Mouse (Mus musculus): Measurements from ENCODE around the gene Adprm.
"Not testable (repeated sequence)": the region's sequence is repeated elsewhere in the genome, so short reads cannot be mapped to it uniquely, and the experiment has no call there.

Adprm gene

DNA sequence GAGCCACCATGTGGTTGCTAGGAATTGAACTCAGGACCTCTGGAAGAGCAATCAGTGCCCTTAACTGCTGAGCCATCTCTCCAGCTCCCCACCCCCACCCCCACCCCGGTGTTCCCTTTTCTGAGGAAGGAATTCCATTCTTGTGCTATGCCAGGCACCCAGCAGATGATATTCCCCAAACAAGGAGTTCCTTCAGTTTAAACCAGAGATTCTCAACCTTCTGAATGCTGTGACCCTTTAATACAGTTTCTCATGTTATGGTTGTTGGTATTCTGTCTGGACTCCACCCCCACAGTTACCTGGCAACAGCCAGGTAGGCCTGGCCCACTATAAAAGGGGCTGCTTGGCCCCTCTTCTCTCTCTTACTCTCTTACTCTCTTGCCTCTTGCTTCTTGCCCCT is 29.2 kb downstream of the Adprm start:
- DNase-seq (ENCODE audit: low spot score) = not testable (repeated sequence)

DNA sequence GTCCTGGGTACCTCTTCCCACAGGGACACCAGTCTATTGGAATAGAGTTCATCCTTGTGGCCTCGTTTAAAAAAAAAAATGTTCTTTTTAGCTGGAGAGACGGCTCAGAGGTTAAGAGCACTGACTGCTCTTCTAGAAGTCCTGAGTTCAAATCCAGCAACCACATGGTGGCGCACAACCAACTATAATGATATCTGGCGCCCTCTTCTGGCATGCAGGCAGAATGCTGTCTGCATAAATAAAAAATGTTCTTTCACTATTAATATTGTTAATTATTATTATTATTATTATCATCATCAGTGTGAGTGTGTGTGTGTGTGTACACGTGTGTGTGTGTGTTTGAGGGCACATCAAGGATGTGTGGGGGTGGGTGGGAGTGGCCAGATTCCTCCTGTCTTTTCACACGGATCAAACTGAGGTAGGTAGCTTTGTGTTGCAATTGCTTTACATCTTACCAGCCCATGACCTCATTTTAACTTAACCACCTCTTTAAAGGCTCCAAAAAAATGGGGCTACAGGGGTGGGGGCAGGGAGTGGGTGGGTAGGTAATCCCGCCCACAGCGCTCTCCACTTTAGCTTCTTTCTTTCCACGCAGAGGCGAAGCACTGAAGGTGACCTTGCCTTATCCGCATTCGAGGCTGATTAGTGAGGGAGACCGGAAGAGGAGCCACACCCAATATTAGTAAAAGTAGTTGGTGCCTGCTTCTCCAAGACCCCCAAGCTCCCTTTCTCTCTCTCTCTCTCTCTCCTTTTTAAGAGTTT is 29.9 kb downstream of the Adprm start:
- no peak for DNase-seq (ENCODE audit: low spot score)

DNA sequence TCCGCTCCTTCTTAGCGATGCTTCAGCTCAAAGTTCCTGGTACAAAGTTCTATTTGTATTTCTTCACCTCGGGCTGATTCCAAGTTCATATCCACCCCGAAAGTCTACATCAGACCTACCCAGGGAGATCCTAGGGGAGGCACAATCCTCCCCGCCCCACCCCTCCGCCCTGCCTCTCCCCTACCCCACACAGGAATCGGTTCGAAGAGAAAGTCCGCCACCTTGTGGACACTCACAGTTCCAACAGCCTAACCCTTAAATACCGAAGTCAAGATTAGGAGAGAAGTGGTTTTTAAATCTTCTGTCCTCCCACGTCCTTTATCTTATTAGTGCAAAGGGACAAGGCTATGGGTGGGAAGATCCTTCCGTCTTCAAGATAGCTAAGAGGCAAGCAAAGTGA is 31.4 kb downstream of the Adprm start:
- DNase-seq (ENCODE audit: low spot score) = peak; percentile 62

DNA sequence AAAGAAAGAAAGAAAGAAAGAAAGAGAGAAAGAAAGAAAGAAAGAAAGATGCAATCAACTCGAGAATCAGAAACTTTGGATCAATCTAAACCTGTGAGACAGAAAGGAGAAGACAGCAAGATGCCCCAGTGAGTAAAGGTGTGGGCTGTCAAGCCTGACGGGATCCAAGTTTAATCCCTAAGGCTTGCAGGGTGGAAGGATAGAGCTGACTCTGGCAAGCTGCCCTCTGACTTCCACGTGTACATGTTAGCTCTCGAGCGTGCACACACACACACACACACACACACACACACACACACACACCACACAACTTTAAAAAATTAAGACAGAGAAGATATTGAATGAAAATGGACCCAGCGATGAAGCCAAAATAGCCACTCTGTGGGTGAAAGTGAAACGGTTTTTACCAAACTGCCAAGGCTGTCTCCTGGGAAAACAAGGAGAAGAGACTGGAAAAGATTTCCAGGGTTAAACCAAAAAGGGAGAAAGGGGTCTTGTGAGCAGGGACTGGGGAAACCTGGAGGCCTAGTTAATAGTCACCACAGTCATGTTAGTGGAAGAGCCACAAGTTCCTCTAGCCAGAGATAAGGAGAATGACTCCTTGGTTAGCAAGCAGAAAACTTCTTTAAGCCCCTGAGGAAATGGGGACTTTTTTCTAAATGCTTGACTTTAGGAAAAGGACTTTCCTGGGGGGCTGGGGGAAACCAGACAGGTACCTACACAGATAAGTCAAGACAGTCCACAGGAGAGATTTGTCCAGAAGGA is 32.5 kb downstream of the Adprm start:
- DNase-seq (ENCODE audit: low spot score) = no peak

DNA sequence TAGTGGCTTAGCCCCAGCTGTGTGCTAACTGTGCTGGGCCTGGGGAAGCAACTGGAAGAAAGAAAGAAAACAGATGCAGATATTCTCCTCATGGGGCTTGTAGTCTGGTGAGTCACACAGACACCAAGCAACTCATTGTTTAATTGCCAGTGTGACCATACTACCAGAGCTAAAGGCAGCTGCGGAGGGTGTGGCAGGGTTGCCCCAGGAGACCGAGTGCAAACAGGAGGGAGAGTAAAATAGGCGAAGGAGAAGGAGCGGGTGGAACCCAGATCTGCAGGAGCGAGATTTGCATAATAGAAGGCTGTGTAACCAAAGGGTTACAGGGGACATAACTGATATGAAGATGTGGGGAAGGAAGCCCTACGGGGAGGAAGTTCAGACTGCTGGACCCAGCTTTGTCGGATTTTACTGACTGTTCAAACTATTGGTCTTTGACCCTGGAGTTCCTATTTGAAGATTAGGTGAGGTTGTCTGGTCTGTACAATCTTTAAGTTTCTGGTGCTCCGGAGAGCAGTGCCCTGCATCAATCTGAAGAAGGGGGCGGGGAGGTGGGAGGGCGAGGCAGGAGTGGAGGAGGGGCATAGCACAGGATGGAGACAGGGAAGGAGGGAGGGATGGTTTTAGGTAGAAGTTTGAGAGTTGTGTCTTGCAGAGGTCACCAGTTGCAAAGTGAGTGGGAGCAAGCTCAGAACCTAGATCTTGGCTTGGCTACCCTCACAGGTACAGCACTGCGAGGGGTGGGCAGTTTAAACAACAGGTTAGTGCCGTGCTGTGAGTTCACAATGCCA is 34.4 kb downstream of the Adprm start:
- no peak for DNase-seq (ENCODE audit: low spot score)

DNA sequence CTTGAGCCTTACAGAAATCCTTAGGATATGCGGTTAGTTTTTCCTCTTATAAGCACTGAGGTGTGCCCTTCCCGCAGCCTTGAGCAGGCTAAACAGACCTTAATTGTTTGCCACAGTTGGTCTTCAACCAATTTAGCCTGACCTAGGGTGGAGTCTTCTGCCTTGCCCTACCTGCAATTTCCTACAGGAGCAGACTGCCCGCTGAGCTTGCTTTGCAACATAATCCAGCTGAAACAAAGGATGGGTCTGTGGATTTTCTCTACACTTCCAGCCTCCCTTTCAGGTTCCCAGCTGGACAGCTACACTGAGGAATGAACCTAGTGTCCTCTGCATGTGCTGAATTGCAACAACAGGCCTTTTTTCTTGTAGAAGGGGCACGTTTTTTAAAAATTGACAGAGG is 40.8 kb downstream of the Adprm start:
- no peak for DNase-seq (ENCODE audit: low spot score)

DNA sequence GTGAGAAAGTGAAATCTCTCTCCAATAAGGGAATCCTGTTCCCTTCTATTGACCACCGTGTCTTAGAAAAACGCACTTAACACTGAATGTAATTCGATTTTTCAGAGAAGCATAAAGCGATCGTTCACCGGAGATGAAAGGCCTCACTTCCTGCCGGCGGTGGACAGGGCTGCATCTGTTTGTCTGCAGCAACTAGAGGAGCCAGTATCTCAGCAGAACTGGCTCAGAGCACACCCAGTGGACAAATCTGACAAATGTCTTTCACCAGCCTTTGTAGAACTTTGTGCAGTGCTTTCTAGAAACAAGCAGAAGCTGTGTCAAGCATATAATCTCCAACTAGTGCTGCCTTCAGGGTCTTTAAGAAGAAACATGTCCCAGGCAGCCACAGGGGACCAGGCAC is 42.0 kb downstream of the Adprm start:
- DNase-seq (ENCODE audit: low spot score) = no peak

DNA sequence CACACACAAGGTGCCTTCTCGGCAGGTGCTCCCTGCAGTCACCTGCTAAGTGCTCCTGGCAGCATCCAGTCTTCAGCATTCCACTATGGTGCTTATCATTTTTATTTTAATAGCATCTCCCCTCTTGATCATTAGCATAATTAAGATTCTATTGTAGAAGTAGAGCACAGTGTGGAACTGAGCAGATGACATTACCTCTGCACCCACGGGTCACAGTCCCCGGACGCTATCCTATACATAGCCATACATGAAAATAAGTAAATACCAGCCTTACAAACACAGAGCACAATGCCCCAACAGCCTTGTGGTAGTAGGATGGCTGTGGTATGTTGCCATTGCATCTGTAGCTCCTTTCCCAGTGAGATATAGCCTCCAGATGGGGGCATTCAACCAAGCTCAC is 43.9 kb downstream of the Adprm start:
- DNase-seq (ENCODE audit: low spot score) = no peak

DNA sequence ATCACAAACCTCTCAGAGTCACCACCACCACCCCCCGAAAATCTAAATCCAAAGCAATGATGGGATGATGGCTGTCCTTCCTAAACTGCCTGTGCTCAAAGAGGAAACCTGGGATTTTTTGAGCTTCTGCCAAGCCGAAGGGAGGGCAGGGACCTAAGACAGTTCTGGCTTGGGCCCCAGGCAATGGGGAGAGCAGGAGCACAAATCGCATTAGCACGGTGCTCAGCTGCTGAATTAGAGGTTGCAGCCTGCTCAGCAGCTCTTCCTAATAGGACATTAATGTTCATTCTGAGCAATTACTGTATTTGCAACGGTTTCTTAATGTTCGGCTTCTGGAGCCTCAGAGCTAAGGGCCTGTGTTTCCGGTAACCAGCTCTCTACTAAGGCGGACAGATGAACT is 44.4 kb downstream of the Adprm start:
- DNase-seq (ENCODE audit: low spot score) = no peak

DNA sequence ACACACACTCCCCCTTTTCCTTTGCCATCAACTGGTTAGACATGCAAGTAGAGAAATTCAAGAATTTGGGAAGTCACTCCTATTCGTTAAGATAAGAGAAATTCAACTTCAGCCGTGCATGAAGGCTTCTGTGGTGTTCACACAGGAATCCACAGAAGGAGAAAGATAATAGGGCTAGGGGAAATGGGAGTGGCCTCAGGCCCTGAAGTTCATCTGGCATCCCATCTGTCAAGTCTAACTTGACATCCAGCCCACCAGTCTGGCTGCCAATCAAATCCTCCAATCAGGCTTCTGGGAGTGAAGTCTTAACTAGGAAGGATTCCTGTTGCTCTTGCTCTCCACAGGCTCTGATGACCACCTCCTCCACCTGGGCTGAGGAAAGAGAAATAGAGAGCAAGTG is 49.5 kb downstream of the Adprm start:
- DNase-seq (ENCODE audit: low spot score) = no peak

DNA sequence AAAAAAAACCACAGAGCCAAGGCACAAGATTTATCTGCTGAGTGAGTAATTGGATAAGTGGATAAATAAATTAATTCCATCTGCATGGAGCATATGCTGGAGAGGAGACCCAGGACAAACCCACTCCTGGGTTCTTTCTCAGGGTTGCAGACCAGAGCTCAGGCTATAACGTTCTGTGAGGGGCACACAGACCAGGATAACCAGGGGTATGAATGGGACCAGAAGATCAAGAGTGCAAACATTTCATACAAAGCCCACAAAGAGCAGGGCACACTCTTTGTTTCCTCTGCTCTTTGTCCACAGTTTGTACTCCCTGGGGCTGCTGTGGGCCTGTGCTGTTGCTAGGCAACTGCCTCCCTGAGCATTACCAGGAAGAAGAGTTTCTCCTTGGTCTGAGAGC is 50.7 kb downstream of the Adprm start:
- DNase-seq (ENCODE audit: low spot score) = no peak

DNA sequence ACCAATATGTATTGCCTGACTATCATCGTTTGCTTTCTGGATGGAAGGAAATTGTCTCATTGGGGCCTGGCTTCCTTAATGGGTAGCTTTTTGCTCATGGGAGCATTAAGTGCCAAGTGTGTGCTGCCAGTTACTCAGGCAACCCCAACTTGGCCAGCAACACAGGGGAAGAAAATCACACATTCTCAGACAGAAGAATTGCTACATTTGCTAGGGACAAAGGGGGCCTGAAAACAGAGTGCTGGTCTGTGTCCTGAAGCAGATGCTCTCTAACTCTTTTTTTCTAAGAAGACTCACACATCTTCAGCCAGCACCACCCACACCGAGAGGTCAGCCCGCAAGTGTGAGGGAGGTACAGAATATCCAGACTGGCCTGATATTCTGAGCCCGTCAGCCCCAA is 51.7 kb downstream of the Adprm start:
- DNase-seq (ENCODE audit: low spot score) = no peak

DNA sequence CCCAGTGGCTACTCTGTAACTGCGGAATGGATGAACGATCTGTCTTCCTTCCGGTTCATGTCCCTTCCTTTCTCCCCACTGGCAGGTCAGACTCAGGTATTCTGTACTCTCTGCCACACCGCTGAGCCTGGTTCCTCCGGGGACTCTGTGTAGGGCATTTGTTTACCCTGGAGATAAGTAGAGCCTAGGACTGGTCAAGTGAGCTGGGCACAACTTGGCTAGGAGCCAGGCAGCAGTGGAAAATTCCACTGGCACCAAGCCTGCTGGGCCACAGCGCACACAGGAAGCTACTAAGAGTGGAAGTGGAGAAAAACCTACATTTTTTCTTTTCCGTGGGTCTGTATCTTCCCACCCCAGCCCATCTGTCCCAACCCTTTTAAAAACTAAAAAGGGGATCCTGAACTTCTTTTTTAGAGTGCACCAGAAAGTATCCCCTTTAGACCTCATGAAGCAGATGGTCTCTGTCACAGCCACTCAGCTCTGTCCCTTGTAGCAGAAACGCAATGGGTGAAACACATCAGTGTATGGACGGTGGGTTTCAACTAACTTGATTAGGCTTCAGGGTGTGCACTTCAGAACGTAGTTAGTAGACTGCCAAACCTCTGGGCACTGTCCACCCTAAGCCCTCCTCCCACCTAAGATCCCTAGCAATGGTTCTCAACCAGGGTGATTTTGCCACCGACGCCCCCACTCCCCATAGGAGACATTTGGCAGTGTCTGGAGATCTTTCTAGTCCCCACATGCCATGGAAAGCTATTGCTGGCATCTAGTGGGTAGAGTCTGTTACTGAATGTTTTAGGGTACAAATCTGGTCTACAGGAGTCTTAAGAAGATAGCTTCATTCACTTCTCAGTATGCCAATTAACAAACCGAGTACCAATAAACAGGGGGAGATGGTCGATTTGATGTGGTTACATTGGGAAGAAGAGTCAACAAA is 53.7 kb downstream of the Adprm start:
- DNase-seq (ENCODE audit: low spot score) = no peak

DNA sequence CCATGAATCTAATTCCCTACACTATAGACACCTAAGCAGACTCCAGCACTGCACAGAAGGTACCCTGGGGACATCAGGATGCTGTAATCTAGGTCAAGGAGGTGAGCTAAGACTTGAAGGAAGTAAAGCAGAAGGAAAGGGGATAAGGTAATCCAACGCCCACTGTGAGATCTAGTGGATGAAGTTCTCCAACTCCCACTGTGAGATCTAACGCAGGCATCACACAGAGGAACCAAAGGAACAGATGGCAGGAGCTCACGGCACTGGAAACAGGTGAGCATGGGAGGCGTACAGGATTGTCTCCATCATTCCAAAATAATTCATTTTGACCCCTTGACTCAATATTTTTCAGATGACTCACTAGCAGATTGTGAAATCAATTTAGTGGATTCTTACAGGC is 55.9 kb downstream of the Adprm start:
- no peak for DNase-seq (ENCODE audit: low spot score)

DNA sequence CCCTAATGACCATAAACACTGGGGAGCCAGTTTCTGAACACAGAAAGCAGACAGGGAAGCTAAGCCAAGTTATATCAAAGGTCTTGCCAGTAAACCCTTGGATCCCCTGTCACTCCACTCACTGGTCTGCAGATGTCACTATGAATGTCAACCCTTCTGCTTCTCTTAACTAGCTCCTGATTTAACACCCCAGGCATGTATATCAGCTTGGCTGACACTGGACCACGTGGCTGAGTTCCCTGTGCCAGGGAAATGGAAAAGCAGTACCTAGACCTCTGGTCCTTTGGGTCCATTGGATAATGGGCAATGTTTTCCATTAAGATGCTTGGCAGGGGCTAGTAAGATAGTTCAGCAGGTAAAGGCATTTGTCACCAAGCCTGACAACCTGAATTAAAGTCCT is 58.7 kb downstream of the Adprm start:
- DNase-seq (ENCODE audit: low spot score) = no peak

DNA sequence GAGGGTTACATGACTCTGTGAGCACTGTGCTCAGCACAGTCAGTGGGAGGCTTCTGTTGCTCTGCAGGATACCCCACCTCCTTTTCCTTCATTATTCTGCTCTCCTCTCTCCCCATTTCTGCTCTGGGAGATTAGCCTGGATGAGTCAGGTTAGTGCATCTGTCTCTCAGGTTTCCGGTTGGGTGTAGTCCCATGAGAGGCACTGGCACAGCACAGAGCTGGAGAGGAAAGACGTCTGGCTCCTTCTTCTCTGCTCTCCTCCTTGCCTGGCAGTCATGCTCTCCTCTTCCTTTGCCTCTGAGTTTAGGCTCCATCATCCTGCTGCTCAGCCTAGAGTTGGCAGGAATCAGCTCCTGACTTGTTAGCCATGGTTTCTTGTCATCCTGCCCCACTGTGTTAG is 60.2 kb downstream of the Adprm start:
- DNase-seq (ENCODE audit: low spot score) = no peak
